Mouse (Mus musculus): ENCODE results near the gene Lpp. TPM values are rescaled to one million over a fixed set of nuclear protein-coding genes. Genes with fewer than 3 reads are reported as not detected.

Lpp gene
- polyA plus RNA-seq, 1 experiment from 2014 or later = 42.6 TPM

GRCm38 (mm10) chr16:24402801-24403200 is 9.5 kb downstream of the Lpp start:
- no peak for ATAC-seq (replicated peaks; ENCODE audit: insufficient number of reproducible peaks, insufficient read depth, low FRiP score, low read depth)
- H3K9ac ChIP-seq = no peak overlapping the region
- H3K4me2 ChIP-seq = no peak overlapping the region
- no peak overlapping the region for H3K27ac ChIP-seq
- H3K27me3 ChIP-seq = no peaks in the 10 kb centered on the region
- H3K4me1 ChIP-seq (replicated peaks) = peaks cover 16% of the 10 kb centered on the region
- H3K4me3 ChIP-seq = no peak overlapping the region
- peaks cover 20% of the 10 kb centered on the region for H3K36me3 ChIP-seq
- WGBS = 86% methylated on average over 4 of the region's 4 CpGs
- peaks cover 6% of the 10 kb centered on the region; the same call in 1 of the 2 replicates for H3K9me3 ChIP-seq (replicated peaks)

GRCm38 (mm10) chr16:24403733-24404380 is 10.6 kb downstream of the Lpp start:
- no peaks in the 10 kb centered on the region for H3K27me3 ChIP-seq
- H3K4me2 ChIP-seq = no peak overlapping the region
- no peak overlapping the region for H3K4me3 ChIP-seq
- H3K9ac ChIP-seq = no peak overlapping the region
- peaks cover 20% of the 10 kb centered on the region for H3K36me3 ChIP-seq
- peaks cover 6% of the 10 kb centered on the region; the same call in 1 of the 2 replicates for H3K9me3 ChIP-seq (replicated peaks)
- peaks cover 5% of the 10 kb centered on the region; the same call in 1 of the 2 replicates for H3K4me1 ChIP-seq (replicated peaks)
- H3K27ac ChIP-seq = no peak overlapping the region
- 92% methylated on average over 8 of the region's 8 CpGs for WGBS
- ATAC-seq (replicated peaks; ENCODE audit: insufficient number of reproducible peaks, insufficient read depth, low FRiP score, low read depth) = no peak

- no peak overlapping the region for H3K9ac ChIP-seq
- H3K27me3 ChIP-seq = no peaks in the 10 kb centered on the region
- H3K36me3 ChIP-seq = peaks cover 20% of the 10 kb centered on the region
- H3K27ac ChIP-seq = no peak overlapping the region
- no peak overlapping the region for H3K4me3 ChIP-seq
- H3K9me3 ChIP-seq (replicated peaks) = peaks cover 6% of the 10 kb centered on the region; the same call in 1 of the 2 replicates
- 90% methylated on average over 2 of the region's 2 CpGs for WGBS
- ATAC-seq (replicated peaks; ENCODE audit: insufficient number of reproducible peaks, insufficient read depth, low FRiP score, low read depth) = no peak
- 0 out of 2 replicates have a peak, but pooled peaks cover 3% of the 10 kb centered on the region for H3K4me1 ChIP-seq (replicated peaks)
- H3K4me2 ChIP-seq = no peak overlapping the region
Observed at GRCm38 (mm10) chr16:24406521-24406920, 13.2 kb downstream of the Lpp start.

- H3K36me3 ChIP-seq = peaks cover 7% of the 10 kb centered on the region; the same call in 1 of the 2 replicates
- peaks cover 5% of the 10 kb centered on the region; the same call in 1 of the 2 replicates for H3K9me3 ChIP-seq (replicated peaks)
- peaks cover 6% of the 10 kb centered on the region for H3K4me1 ChIP-seq (replicated peaks)
- no peak overlapping the region for H3K4me3 ChIP-seq
- 84% methylated on average over 6 of the region's 6 CpGs for WGBS
- H3K4me2 ChIP-seq = no peak overlapping the region
- no peak overlapping the region for H3K27ac ChIP-seq
- H3K27me3 ChIP-seq = no peaks in the 10 kb centered on the region
- ATAC-seq (replicated peaks; ENCODE audit: insufficient number of reproducible peaks, insufficient read depth, low FRiP score, low read depth) = no peak
- H3K9ac ChIP-seq = no peak overlapping the region
Observed at GRCm38 (mm10) chr16:24411281-24411680, 18.0 kb downstream of the Lpp start.

GRCm38 (mm10) chr16:24412193-24412592 is 18.9 kb downstream of the Lpp start:
- Histone ChIP-seq H3K27ac (no peak overlapping the region), H3K36me3 (no peaks in the 10 kb centered on the region), H3K4me3 (no peak overlapping the region), H3K9me3 (replicated peaks) (no peaks in the 10 kb centered on the region), H3K4me1 (replicated peaks) (peaks cover 11% of the 10 kb centered on the region), H3K27me3 (no peaks in the 10 kb centered on the region), H3K4me2 (no peak overlapping the region), H3K9ac (no peak overlapping the region)
- no peak for ATAC-seq (replicated peaks; ENCODE audit: insufficient number of reproducible peaks, insufficient read depth, low FRiP score, low read depth)
- WGBS = 86% methylated on average over 5 of the region's 5 CpGs

GRCm38 (mm10) chr16:24413059-24413458 is 19.8 kb downstream of the Lpp start:
- Histone ChIP-seq H3K4me2 (no peak overlapping the region), H3K36me3 (no peaks in the 10 kb centered on the region), H3K9me3 (replicated peaks) (no peaks in the 10 kb centered on the region), H3K9ac (no peak overlapping the region), H3K27me3 (no peaks in the 10 kb centered on the region), H3K4me1 (replicated peaks) (peaks cover 20% of the 10 kb centered on the region), H3K27ac (no peak overlapping the region), H3K4me3 (no peak overlapping the region)
- WGBS = 73% methylated on average over 4 of the region's 4 CpGs
- no peak for ATAC-seq (replicated peaks; ENCODE audit: insufficient number of reproducible peaks, insufficient read depth, low FRiP score, low read depth)

GRCm38 (mm10) chr16:24418022-24418421 is 24.7 kb downstream of the Lpp start:
- H3K4me2 ChIP-seq = peak overlapping the region; percentile 14; the same call in 1 of the 2 replicates
- WGBS = 35% methylated on average over 4 of the region's 4 CpGs
- H3K36me3 ChIP-seq = no peaks in the 10 kb centered on the region
- peak overlapping the region; percentile 27; the same call in 1 of the 2 replicates for H3K9ac ChIP-seq
- H3K27me3 ChIP-seq = no peaks in the 10 kb centered on the region
- H3K27ac ChIP-seq = peak overlapping the region; percentile 82
- peak; percentile 73 for ATAC-seq (replicated peaks; ENCODE audit: insufficient number of reproducible peaks, insufficient read depth, low FRiP score, low read depth)
- no peaks in the 10 kb centered on the region for H3K9me3 ChIP-seq (replicated peaks)
- peaks cover 50% of the 10 kb centered on the region for H3K4me1 ChIP-seq (replicated peaks)
- H3K4me3 ChIP-seq = no peak overlapping the region

GRCm38 (mm10) chr16:24420603-24421120 is 27.4 kb downstream of the Lpp start:
- WGBS = 56% methylated on average over 5 of the region's 5 CpGs
- Histone ChIP-seq H3K36me3 (no peaks in the 10 kb centered on the region), H3K4me1 (replicated peaks) (peaks cover 75% of the 10 kb centered on the region), H3K4me3 (no peak overlapping the region), H3K9ac (no peak overlapping the region), H3K27ac (no peak overlapping the region), H3K27me3 (no peaks in the 10 kb centered on the region), H3K9me3 (replicated peaks) (no peaks in the 10 kb centered on the region), H3K4me2 (no peak overlapping the region)
- ATAC-seq (replicated peaks; ENCODE audit: insufficient number of reproducible peaks, insufficient read depth, low FRiP score, low read depth) = no peak

- Histone ChIP-seq H3K9ac (no peak overlapping the region), H3K27me3 (no peaks in the 10 kb centered on the region), H3K4me3 (no peak overlapping the region), H3K4me2 (no peak overlapping the region), H3K4me1 (replicated peaks) (peaks cover 79% of the 10 kb centered on the region), H3K27ac (no peak overlapping the region), H3K9me3 (replicated peaks) (no peaks in the 10 kb centered on the region), H3K36me3 (no peaks in the 10 kb centered on the region)
- no peak for ATAC-seq (replicated peaks; ENCODE audit: insufficient number of reproducible peaks, insufficient read depth, low FRiP score, low read depth)
- WGBS = 72% methylated on average over 4 of the region's 4 CpGs
Observed at GRCm38 (mm10) chr16:24421687-24422418, 28.5 kb downstream of the Lpp start.

GRCm38 (mm10) chr16:24423196-24423595 is 29.9 kb downstream of the Lpp start:
- Histone ChIP-seq H3K4me2 (no peak overlapping the region), H3K4me3 (no peak overlapping the region), H3K27me3 (no peaks in the 10 kb centered on the region), H3K9ac (no peak overlapping the region), H3K36me3 (no peaks in the 10 kb centered on the region), H3K4me1 (replicated peaks) (peaks cover 75% of the 10 kb centered on the region), H3K27ac (peak overlapping the region; percentile 83), H3K9me3 (replicated peaks) (no peaks in the 10 kb centered on the region)
- ATAC-seq (replicated peaks; ENCODE audit: insufficient number of reproducible peaks, insufficient read depth, low FRiP score, low read depth) = no peak
- 83% methylated on average over 4 of the region's 4 CpGs for WGBS

GRCm38 (mm10) chr16:24423751-24424150 is 30.4 kb downstream of the Lpp start:
- Histone ChIP-seq H3K9me3 (replicated peaks) (no peaks in the 10 kb centered on the region), H3K9ac (no peak overlapping the region), H3K4me3 (no peak overlapping the region), H3K27ac (peak overlapping the region; percentile 83), H3K4me1 (replicated peaks) (peaks cover 75% of the 10 kb centered on the region), H3K36me3 (no peaks in the 10 kb centered on the region), H3K27me3 (no peaks in the 10 kb centered on the region), H3K4me2 (no peak overlapping the region)
- 60% methylated on average over 4 of the region's 4 CpGs for WGBS
- ATAC-seq (replicated peaks; ENCODE audit: insufficient number of reproducible peaks, insufficient read depth, low FRiP score, low read depth) = no peak

All from heart, embryonic 15.5 days (tissue).